Mouse (Mus musculus): Measurements from ENCODE around the gene Elovl7. TPM values are rescaled to one million over a fixed set of nuclear protein-coding genes. Genes with fewer than 3 reads are reported as not detected.

Gene Elovl7
- polyA plus RNA-seq (2015; fragmentation: Nextera tagmentation; extraction: Ambion mirVana), result 21.4 and 21.7 TPM in 2 replicates

DNA sequence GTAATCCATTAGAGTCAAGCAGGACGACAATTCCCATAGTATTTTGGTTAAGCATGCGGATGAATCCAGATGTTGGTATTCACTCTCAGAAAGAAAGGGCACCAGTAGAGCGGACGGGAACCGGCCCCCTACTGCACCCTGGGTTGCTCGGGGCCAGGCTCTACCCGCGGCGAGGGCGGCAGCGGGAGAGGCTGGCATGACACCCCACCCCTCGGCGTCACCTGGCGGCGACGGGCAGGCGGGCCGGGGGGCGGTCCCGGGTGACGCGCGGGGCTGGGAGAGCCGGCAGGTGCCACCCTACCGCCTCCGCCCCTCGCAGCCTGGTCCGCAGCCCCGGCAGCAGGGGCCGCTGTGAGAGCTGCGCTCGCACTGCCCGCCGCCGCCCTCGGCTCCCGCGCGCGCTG is at the start of gene Elovl7:
TSS of gene Elovl7 (plus strand) at position 324 of the 404 bp plus-strand sequence.
- peaks cover 43% of the 10 kb centered on the region for H3K27me3 ChIP-seq
- peak; percentile 75 for ATAC-seq (ENCODE audit: insufficient number of reproducible peaks, low FRiP score, low TSS enrichment, low read depth)
- peak within 1 kb of the TSS; percentile 100 for H3K4me2 ChIP-seq
- peak within 1 kb of the TSS; percentile 24; the same call in 1 of the 2 replicates for H3K27ac ChIP-seq
- peak within 1 kb of the TSS; percentile 50 for H3K9ac ChIP-seq
- no peaks in the 10 kb centered on the region for H3K36me3 ChIP-seq
- peaks cover 15% of the 10 kb centered on the region for H3K4me1 ChIP-seq
- H3K9me3 ChIP-seq, result no peaks in the 10 kb centered on the region
- WGBS, result 0% methylated on average over 40 of the region's 40 CpGs
- peak within 1 kb of the TSS; percentile 70 for H3K4me3 ChIP-seq

- no peak overlapping the region for H3K9ac ChIP-seq
- no peak overlapping the region for H3K4me2 ChIP-seq
- no peaks in the 10 kb centered on the region for H3K27me3 ChIP-seq
- no peaks in the 10 kb centered on the region for H3K9me3 ChIP-seq
- peaks cover 3% of the 10 kb centered on the region for H3K4me1 ChIP-seq
- WGBS, result 88% methylated on average over 3 of the region's 3 CpGs
- peaks cover 18% of the 10 kb centered on the region for H3K36me3 ChIP-seq
- no peak overlapping the region for H3K27ac ChIP-seq
- H3K4me3 ChIP-seq, result no peak overlapping the region
- no peak for ATAC-seq (ENCODE audit: insufficient number of reproducible peaks, low FRiP score, low TSS enrichment, low read depth)
Measured at GRCm38 (mm10) chr13:108164621-108165020, 49.6 kb upstream of the Elovl7 start.

GRCm38 (mm10) chr13:108170002-108170401 is 44.2 kb upstream of the Elovl7 start:
- no peaks in the 10 kb centered on the region for H3K4me1 ChIP-seq
- ATAC-seq (ENCODE audit: insufficient number of reproducible peaks, low FRiP score, low TSS enrichment, low read depth), result no peak
- WGBS, result 93% methylated on average over 1 of the region's 1 CpGs

GRCm38 (mm10) chr13:108170511-108170910 is 43.7 kb upstream of the Elovl7 start:
- no peak overlapping the region for H3K9ac ChIP-seq
- no peaks in the 10 kb centered on the region for H3K27me3 ChIP-seq
- 84% methylated on average over 8 of the region's 8 CpGs for WGBS
- no peaks in the 10 kb centered on the region for H3K9me3 ChIP-seq
- H3K4me1 ChIP-seq, result no peaks in the 10 kb centered on the region
- no peak overlapping the region for H3K27ac ChIP-seq
- no peak overlapping the region for H3K4me2 ChIP-seq
- ATAC-seq (ENCODE audit: insufficient number of reproducible peaks, low FRiP score, low TSS enrichment, low read depth), result no peak
- H3K4me3 ChIP-seq, result no peak overlapping the region
- peaks cover 23% of the 10 kb centered on the region for H3K36me3 ChIP-seq

More at GRCm38 (mm10) chr13:108170002-108170401, 44.2 kb upstream of the Elovl7 start:
- H3K27me3 ChIP-seq, result no peaks in the 10 kb centered on the region
- H3K4me3 ChIP-seq, result no peak overlapping the region
- no peak overlapping the region for H3K9ac ChIP-seq
- H3K36me3 ChIP-seq, result peaks cover 23% of the 10 kb centered on the region
- no peak overlapping the region for H3K4me2 ChIP-seq
- no peaks in the 10 kb centered on the region for H3K9me3 ChIP-seq
- H3K27ac ChIP-seq, result no peak overlapping the region

DNA sequence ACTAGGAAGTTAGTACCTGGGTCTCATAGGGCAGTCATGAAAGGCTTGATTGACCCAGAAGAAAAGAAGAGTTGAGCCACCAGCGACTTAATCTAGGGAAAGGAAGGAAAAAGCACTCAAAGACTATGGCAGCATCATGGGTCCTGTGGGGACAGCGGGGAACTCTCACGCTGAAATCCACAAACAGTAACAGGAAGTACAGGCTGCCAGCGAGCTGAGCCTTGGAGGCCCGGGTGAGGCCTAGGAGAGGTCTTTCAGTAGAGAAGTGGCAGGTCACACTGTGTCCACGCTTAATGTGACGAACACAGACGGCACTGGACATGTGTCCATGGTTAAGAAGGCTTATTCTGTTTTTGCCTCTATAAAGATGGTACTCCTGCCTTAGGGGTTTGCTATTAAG is 34.6 kb upstream of the Elovl7 start:
- H3K4me2 ChIP-seq, result no peak overlapping the region
- no peak for ATAC-seq (ENCODE audit: insufficient number of reproducible peaks, low FRiP score, low TSS enrichment, low read depth)
- no peak overlapping the region for H3K4me3 ChIP-seq
- 87% methylated on average over 8 of the region's 8 CpGs for WGBS
- H3K27ac ChIP-seq, result no peak overlapping the region
- no peaks in the 10 kb centered on the region for H3K4me1 ChIP-seq
- no peak overlapping the region for H3K9ac ChIP-seq
- H3K27me3 ChIP-seq, result no peaks in the 10 kb centered on the region
- H3K9me3 ChIP-seq, result no peaks in the 10 kb centered on the region
- peaks cover 49% of the 10 kb centered on the region for H3K36me3 ChIP-seq

- ATAC-seq (ENCODE audit: insufficient number of reproducible peaks, low FRiP score, low TSS enrichment, low read depth), result no peak
- no peaks in the 10 kb centered on the region for H3K9me3 ChIP-seq
- no peaks in the 10 kb centered on the region for H3K27me3 ChIP-seq
- H3K27ac ChIP-seq, result no peak overlapping the region
- no peak overlapping the region for H3K9ac ChIP-seq
- 85% methylated on average over 5 of the region's 5 CpGs for WGBS
- peaks cover 58% of the 10 kb centered on the region for H3K36me3 ChIP-seq
- no peaks in the 10 kb centered on the region for H3K4me1 ChIP-seq
- H3K4me2 ChIP-seq, result no peak overlapping the region
- no peak overlapping the region for H3K4me3 ChIP-seq
Measured at GRCm38 (mm10) chr13:108180821-108181220, 33.4 kb upstream of the Elovl7 start.

GRCm38 (mm10) chr13:108184743-108185255 is 29.4 kb upstream of the Elovl7 start:
- H3K4me3 ChIP-seq, result no peak overlapping the region
- no peaks in the 10 kb centered on the region for H3K4me1 ChIP-seq
- no peak overlapping the region for H3K4me2 ChIP-seq
- peaks cover 52% of the 10 kb centered on the region for H3K36me3 ChIP-seq
- no peak overlapping the region for H3K27ac ChIP-seq
- no peak for ATAC-seq (ENCODE audit: insufficient number of reproducible peaks, low FRiP score, low TSS enrichment, low read depth)
- H3K27me3 ChIP-seq, result no peaks in the 10 kb centered on the region
- H3K9me3 ChIP-seq, result no peaks in the 10 kb centered on the region
- no peak overlapping the region for H3K9ac ChIP-seq

GRCm38 (mm10) chr13:108185530-108185929 is 28.7 kb upstream of the Elovl7 start:
- H3K9me3 ChIP-seq, result no peaks in the 10 kb centered on the region
- H3K4me1 ChIP-seq, result no peaks in the 10 kb centered on the region
- H3K9ac ChIP-seq, result no peak overlapping the region
- 93% methylated on average over 3 of the region's 3 CpGs for WGBS
- no peak overlapping the region for H3K4me2 ChIP-seq
- H3K27ac ChIP-seq, result no peak overlapping the region
- H3K27me3 ChIP-seq, result no peaks in the 10 kb centered on the region
- ATAC-seq (ENCODE audit: insufficient number of reproducible peaks, low FRiP score, low TSS enrichment, low read depth), result no peak
- H3K4me3 ChIP-seq, result no peak overlapping the region
- H3K36me3 ChIP-seq, result peaks cover 51% of the 10 kb centered on the region

- no peak for ATAC-seq (ENCODE audit: insufficient number of reproducible peaks, low FRiP score, low TSS enrichment, low read depth)
- Histone ChIP-seq H3K4me3 (no peak overlapping the region), H3K9me3 (no peaks in the 10 kb centered on the region), H3K9ac (no peak overlapping the region), H3K36me3 (peaks cover 30% of the 10 kb centered on the region), H3K4me2 (no peak overlapping the region), H3K27me3 (no peaks in the 10 kb centered on the region), H3K4me1 (no peaks in the 10 kb centered on the region), H3K27ac (no peak overlapping the region)
- 93% methylated on average over 4 of the region's 4 CpGs for WGBS
Measured at GRCm38 (mm10) chr13:108187994-108188393, 26.2 kb upstream of the Elovl7 start.

- Histone ChIP-seq H3K27ac (no peak overlapping the region), H3K9me3 (no peaks in the 10 kb centered on the region), H3K4me3 (no peak overlapping the region), H3K27me3 (no peaks in the 10 kb centered on the region), H3K4me2 (no peak overlapping the region), H3K9ac (no peak overlapping the region), H3K4me1 (no peaks in the 10 kb centered on the region), H3K36me3 (peaks cover 22% of the 10 kb centered on the region)
- 49% methylated on average over 11 of the region's 11 CpGs for WGBS
- ATAC-seq (ENCODE audit: insufficient number of reproducible peaks, low FRiP score, low TSS enrichment, low read depth), result no peak
Measured at GRCm38 (mm10) chr13:108191074-108191720, 23.0 kb upstream of the Elovl7 start.

DNA sequence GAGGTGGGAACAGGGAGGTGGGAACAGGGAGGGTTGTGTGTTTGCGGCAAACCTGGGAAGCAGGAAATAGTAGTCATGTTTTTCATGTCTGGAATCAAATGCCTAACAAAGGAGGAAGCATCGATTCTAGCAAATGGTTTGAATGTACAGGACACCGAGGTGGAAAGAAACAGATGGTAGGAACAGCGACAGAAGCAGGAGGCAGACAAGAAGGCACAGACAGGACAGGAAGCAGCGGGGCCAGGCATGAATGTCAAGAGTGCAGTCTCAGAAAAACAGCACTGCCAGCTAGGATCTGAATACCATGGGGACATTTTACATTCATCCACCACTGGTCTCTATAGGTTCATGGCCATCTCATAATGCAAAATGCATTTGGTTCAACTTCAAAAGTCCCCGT is 18.7 kb upstream of the Elovl7 start:
- Histone ChIP-seq H3K9ac (no peak overlapping the region), H3K4me3 (no peak overlapping the region), H3K27me3 (no peaks in the 10 kb centered on the region), H3K4me2 (no peak overlapping the region), H3K9me3 (no peaks in the 10 kb centered on the region), H3K27ac (no peak overlapping the region), H3K4me1 (no peaks in the 10 kb centered on the region), H3K36me3 (peaks cover 13% of the 10 kb centered on the region; the same call in 1 of the 2 replicates)
- 83% methylated on average over 6 of the region's 6 CpGs for WGBS
- no peak for ATAC-seq (ENCODE audit: insufficient number of reproducible peaks, low FRiP score, low TSS enrichment, low read depth)

DNA sequence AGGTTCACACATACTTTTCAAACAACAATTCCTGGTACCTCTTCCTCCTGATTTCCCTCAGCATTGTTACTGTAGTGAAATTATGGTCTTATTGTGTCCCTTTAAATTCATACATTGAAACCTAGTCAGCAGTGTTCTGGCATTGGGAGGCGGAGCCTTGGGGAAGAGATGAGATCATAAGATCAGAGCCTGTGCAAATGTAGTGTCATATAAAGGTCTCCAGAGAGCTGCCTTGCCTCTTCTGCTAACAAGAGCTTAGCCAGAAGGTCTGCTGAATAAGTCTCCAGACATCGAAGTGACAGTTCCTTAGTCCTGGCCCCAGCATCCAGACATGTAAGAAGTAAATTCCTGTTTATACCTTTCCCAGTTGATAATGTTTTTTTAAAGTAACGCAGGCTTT is 9.3 kb upstream of the Elovl7 start:
- 80% methylated on average over 3 of the region's 3 CpGs for WGBS
- H3K27ac ChIP-seq, result no peak overlapping the region
- ATAC-seq (ENCODE audit: insufficient number of reproducible peaks, low FRiP score, low TSS enrichment, low read depth), result no peak

More for the DNA sequence above, 9.3 kb upstream of the Elovl7 start:
- Histone ChIP-seq H3K9me3 (no peaks in the 10 kb centered on the region), H3K36me3 (no peaks in the 10 kb centered on the region), H3K9ac (no peak overlapping the region), H3K27me3 (no peaks in the 10 kb centered on the region), H3K4me1 (no peaks in the 10 kb centered on the region), H3K4me2 (no peak overlapping the region), H3K4me3 (no peak overlapping the region)

Data from limb, embryonic 15.5 days (tissue).